Mouse (Mus musculus): ENCODE results near the gene Apbb2. TPM values are rescaled to one million over a fixed set of nuclear protein-coding genes. Genes with fewer than 3 reads are reported as not detected.

Apbb2 gene
- polyA plus RNA-seq, 1 experiment from 2014 or later: 126 TPM

DNA sequence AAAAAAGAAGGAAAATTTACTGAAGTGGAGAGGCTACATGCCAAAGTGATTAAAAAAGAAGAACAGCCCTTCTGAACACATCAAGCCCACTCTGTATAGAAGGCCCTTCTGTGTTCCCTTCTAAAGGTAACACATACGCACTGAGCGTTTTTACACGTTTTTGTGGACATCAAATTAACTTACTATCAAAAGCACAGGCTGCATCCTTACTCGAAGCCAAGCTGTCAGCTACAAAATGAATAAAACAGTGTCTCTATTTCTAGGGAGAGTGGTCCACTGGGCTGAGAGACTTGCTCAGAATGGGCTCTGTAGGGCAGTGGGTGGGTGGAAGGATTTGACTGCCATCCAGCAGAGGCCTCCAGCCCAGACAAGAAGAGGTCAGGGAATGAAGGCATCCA is 126.0 kb downstream of the Apbb2 start:
- no peak overlapping the region for H3K4me2 ChIP-seq
- peaks cover 54% of the 10 kb centered on the region for H3K4me1 ChIP-seq (replicated peaks)
- H3K27me3 ChIP-seq: no peaks in the 10 kb centered on the region
- no peak overlapping the region for H3K4me3 ChIP-seq
- H3K36me3 ChIP-seq: no peaks in the 10 kb centered on the region; the same call in 1 of the 2 replicates
- no peaks in the 10 kb centered on the region for H3K9me3 ChIP-seq
- H3K27ac ChIP-seq: peak overlapping the region; percentile 79
- no peak overlapping the region for H3K9ac ChIP-seq
- ATAC-seq (ENCODE audit: low FRiP score): no peak
- 64% methylated on average over 4 of the region's 4 CpGs for WGBS

DNA sequence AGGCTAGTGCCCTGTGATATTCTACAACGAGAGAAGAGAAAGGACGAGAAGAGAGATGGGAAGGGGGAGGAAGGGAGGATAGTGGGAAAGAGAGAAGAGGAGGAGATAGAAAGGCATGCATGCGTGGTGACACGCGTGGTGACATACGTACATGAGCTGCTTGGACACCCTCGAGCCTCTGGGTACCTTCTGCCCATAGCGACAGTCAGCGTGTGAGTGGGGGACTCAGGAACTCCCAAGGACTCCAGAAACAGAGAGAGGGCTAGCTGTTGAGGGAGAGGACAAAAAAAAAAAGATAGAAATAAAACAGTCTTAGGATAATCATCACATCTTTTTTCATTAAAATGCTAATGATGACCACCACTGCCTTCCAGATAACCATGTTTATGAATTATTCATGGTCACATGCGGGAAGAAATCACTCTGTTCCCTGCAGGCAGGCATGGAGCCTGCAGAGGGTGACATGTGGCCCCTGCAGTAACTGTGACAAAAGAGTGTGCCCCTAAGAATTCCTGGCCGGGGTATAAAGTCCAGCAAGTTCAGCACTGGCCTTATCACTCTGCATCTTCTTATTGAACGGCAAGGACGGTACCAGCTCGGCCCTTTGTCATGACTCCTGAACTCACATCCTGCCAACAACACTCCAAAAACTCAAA is 126.5 kb downstream of the Apbb2 start:
- peak; percentile 36; the same call in 1 of the 2 replicates for ATAC-seq (ENCODE audit: low FRiP score)
- Histone ChIP-seq H3K27me3 (no peaks in the 10 kb centered on the region), H3K4me1 (replicated peaks) (peaks cover 54% of the 10 kb centered on the region), H3K36me3 (no peaks in the 10 kb centered on the region; the same call in 1 of the 2 replicates), H3K4me2 (no peak overlapping the region), H3K27ac (peak overlapping the region; percentile 79), H3K9me3 (no peaks in the 10 kb centered on the region), H3K4me3 (no peak overlapping the region), H3K9ac (no peak overlapping the region)
- 44% methylated on average over 14 of the region's 14 CpGs for WGBS

DNA sequence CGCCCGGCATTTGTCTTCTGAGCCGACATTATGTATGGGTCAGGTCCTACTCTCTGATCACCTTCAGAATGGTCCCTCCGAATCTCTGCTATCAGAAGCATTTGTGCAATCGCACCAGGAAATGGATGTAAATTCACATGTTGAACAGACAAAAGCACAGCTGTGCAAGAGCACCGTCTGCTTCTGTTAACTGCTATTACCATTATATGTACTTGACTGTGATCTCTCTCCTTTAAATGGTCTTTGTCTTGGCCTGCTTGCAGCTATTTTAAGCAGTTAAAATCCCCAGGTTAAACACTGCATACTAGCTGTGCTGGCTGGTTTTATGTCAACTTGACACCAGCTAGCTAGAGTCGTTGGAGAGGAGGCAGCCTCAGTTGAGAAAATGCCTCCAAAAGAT is 132.6 kb downstream of the Apbb2 start:
- Histone ChIP-seq H3K4me1 (replicated peaks) (peaks cover 35% of the 10 kb centered on the region), H3K36me3 (no peaks in the 10 kb centered on the region; the same call in 1 of the 2 replicates), H3K27ac (peak overlapping the region; percentile 63), H3K27me3 (no peaks in the 10 kb centered on the region), H3K9me3 (no peaks in the 10 kb centered on the region), H3K4me3 (no peak overlapping the region), H3K9ac (no peak overlapping the region), H3K4me2 (no peak overlapping the region)
- ATAC-seq (ENCODE audit: low FRiP score): no peak
- WGBS: 57% methylated on average over 7 of the region's 7 CpGs

DNA sequence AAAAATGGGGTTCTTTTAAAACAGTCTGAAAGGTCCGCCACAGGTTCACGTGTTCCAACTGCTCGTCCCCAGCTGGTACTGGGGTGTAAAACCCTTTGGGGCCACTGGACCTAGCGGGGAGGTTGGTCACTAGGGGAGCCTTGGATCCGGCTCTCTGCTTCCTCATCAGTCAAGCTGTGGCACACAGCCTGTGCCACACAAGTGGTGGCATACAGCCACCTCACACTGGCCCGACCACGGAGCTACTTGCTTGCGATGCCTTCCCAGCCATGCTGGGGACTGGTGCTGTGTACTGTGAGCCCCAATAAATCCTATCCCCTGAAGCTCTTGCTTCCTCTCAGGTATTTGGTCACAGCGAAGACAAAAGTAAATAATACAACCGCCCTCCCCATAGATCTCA is 142.3 kb downstream of the Apbb2 start:
- H3K27ac ChIP-seq: no peak overlapping the region
- peaks cover 19% of the 10 kb centered on the region for H3K4me1 ChIP-seq (replicated peaks)
- WGBS: 88% methylated on average over 10 of the region's 10 CpGs
- no peak overlapping the region for H3K4me3 ChIP-seq
- peaks cover 4% of the 10 kb centered on the region for H3K36me3 ChIP-seq
- H3K9me3 ChIP-seq: no peaks in the 10 kb centered on the region
- ATAC-seq (ENCODE audit: low FRiP score): no peak
- H3K4me2 ChIP-seq: no peak overlapping the region
- no peak overlapping the region for H3K9ac ChIP-seq
- no peaks in the 10 kb centered on the region for H3K27me3 ChIP-seq

DNA sequence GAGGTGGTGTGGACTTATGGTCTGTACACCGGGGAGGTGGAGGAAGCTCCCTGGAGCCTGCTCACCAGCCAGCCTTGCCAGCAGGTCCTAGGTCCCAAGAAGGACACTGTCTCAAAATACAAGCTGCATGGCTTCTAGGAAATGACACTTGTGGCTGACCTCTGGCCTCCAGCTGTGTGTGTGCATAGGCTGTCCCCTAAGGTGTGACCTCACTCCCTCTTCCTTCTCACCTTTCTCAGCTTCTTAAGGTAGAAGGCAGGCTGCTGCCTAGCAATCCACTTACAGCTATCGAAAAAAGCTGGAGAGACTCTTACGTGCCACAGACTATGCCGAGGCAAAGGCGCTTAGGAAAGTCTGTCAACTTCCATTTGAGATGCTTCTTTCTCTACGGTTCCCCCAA is 142.8 kb downstream of the Apbb2 start:
- ATAC-seq (ENCODE audit: low FRiP score): no peak
- no peak overlapping the region for H3K27ac ChIP-seq
- WGBS: 94% methylated on average over 6 of the region's 6 CpGs
- H3K9me3 ChIP-seq: no peaks in the 10 kb centered on the region
- no peak overlapping the region for H3K4me2 ChIP-seq
- peaks cover 19% of the 10 kb centered on the region for H3K4me1 ChIP-seq (replicated peaks)
- peaks cover 4% of the 10 kb centered on the region for H3K36me3 ChIP-seq
- H3K4me3 ChIP-seq: no peak overlapping the region
- no peaks in the 10 kb centered on the region for H3K27me3 ChIP-seq
- no peak overlapping the region for H3K9ac ChIP-seq

GRCm38 (mm10) chr5:66474153-66474552 is 144.4 kb downstream of the Apbb2 start:
- Histone ChIP-seq H3K4me1 (replicated peaks) (peaks cover 19% of the 10 kb centered on the region), H3K36me3 (no peaks in the 10 kb centered on the region), H3K9ac (0 out of 2 replicates have a peak overlapping the region, but pooled peaks have one; percentile 19), H3K27me3 (no peaks in the 10 kb centered on the region), H3K4me3 (no peak overlapping the region), H3K27ac (peak overlapping the region; percentile 79), H3K4me2 (no peak overlapping the region), H3K9me3 (no peaks in the 10 kb centered on the region)
- 65% methylated on average over 11 of the region's 11 CpGs for WGBS
- no peak for ATAC-seq (ENCODE audit: low FRiP score)

DNA sequence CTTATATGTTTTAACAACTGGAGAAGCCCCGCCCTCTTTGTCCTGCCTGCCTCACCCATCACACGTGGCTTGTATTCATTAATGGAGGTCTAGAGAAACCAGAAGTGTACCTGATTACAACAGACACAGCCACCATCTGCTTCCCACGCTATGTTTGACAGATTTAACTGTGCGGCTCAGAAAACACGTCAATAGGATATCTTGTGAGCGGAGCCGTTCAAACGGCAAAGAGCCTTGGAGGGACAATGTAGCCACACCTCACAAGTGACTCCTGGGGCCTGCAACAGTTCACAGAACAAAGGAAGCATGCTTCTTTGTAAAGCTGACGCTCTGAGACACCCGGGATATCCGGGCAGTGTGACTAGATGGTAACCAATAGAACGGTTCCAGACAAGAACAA is 145.0 kb downstream of the Apbb2 start:
- Histone ChIP-seq H3K4me3 (no peak overlapping the region), H3K4me2 (0 out of 2 replicates have a peak overlapping the region, but pooled peaks have one; percentile 13), H3K27ac (peak overlapping the region; percentile 79), H3K4me1 (replicated peaks) (peaks cover 19% of the 10 kb centered on the region), H3K9me3 (no peaks in the 10 kb centered on the region), H3K27me3 (no peaks in the 10 kb centered on the region), H3K9ac (no peak overlapping the region), H3K36me3 (no peaks in the 10 kb centered on the region)
- 0 out of 2 replicates have a peak, but pooled peaks have one; percentile 65 for ATAC-seq (ENCODE audit: low FRiP score)
- WGBS: 18% methylated on average over 12 of the region's 12 CpGs

DNA sequence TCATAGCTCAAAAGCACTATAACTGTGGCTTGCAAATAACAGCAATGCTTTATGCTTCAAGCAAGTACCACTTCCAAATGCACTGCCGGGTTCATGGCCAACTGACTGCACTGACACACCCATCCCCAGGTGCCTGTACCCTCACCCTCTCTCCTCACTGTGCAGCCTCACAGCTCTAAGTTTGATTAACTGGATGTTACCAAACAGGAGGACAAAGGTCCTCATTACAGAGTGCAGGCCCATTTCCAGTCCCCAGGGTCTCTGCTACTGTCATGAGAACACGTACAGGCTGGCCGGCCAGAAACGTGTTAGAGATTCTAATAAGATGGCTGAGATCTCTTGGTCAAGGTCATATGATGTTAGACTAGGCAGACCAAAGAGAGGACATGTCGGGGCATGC is 147.7 kb downstream of the Apbb2 start:
- Histone ChIP-seq H3K4me1 (replicated peaks) (peaks cover 14% of the 10 kb centered on the region), H3K9ac (no peak overlapping the region), H3K4me2 (no peak overlapping the region), H3K4me3 (no peak overlapping the region), H3K27me3 (no peaks in the 10 kb centered on the region), H3K36me3 (no peaks in the 10 kb centered on the region), H3K27ac (no peak overlapping the region), H3K9me3 (no peaks in the 10 kb centered on the region)
- ATAC-seq (ENCODE audit: low FRiP score): no peak
- 90% methylated on average over 5 of the region's 5 CpGs for WGBS

- Histone ChIP-seq H3K9ac (no peak overlapping the region), H3K4me3 (no peak overlapping the region), H3K4me1 (replicated peaks) (peaks cover 20% of the 10 kb centered on the region), H3K4me2 (no peak overlapping the region), H3K27ac (no peak overlapping the region), H3K36me3 (no peaks in the 10 kb centered on the region), H3K27me3 (no peaks in the 10 kb centered on the region), H3K9me3 (no peaks in the 10 kb centered on the region)
- no peak for ATAC-seq (ENCODE audit: low FRiP score)
- WGBS: 89% methylated on average over 11 of the region's 11 CpGs
Measured at GRCm38 (mm10) chr5:66469685-66470084, 148.9 kb downstream of the Apbb2 start.

- H3K9ac ChIP-seq: no peak overlapping the region
- H3K4me2 ChIP-seq: no peak overlapping the region
- no peaks in the 10 kb centered on the region for H3K36me3 ChIP-seq
- H3K4me3 ChIP-seq: no peak overlapping the region
- no peaks in the 10 kb centered on the region for H3K27me3 ChIP-seq
- H3K4me1 ChIP-seq (replicated peaks): peaks cover 18% of the 10 kb centered on the region
- no peaks in the 10 kb centered on the region for H3K9me3 ChIP-seq
- no peak overlapping the region for H3K27ac ChIP-seq
- WGBS: 90% methylated on average over 4 of the region's 4 CpGs
- no peak for ATAC-seq (ENCODE audit: low FRiP score)
Measured at GRCm38 (mm10) chr5:66468331-66469001, 150.1 kb downstream of the Apbb2 start.

DNA sequence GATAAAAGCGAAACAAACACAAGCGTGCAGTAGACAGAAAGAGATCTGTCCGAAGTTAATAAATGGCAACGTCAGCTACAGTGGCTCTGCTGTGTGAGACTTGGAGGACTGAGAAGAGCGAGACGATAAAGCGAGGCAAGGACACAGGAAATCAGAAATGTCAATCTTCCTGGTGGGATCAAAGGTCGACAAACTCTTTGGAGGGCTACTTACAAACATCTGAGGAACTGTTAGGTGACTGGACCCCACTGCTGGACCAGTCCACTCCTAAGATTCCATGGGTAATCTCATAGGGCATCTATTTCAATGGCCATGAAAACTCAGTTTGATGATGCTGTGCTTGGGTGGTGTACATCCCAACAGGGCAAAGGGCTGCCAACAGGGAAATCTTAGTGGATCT is 155.9 kb downstream of the Apbb2 start:
- Histone ChIP-seq H3K4me3 (no peak overlapping the region), H3K4me1 (replicated peaks) (peaks cover 16% of the 10 kb centered on the region), H3K9me3 (no peaks in the 10 kb centered on the region), H3K36me3 (peaks cover 7% of the 10 kb centered on the region; the same call in 1 of the 2 replicates), H3K27ac (no peak overlapping the region), H3K4me2 (no peak overlapping the region), H3K9ac (no peak overlapping the region), H3K27me3 (no peaks in the 10 kb centered on the region)
- ATAC-seq (ENCODE audit: low FRiP score): no peak
- WGBS: 76% methylated on average over 8 of the region's 8 CpGs

DNA sequence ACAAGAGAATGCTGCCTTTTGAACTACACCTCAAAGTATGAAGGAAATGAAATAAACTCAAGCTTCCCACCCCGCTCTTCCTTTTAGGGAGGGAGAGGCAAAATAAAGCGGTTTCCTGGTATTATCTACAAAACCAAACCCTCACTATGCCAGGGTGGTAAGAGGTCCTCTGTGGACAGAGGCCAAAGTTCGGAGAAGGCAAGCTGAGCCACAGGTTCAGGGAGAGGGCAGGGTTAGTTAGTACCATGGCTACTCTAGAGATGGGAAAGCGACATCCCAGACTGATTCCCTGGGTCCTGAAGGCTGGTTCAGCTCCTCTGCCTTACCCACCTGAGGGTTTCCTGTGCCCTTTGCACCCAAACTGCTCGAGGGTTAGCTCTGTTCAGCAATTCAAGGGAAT is 159.7 kb downstream of the Apbb2 start:
- Histone ChIP-seq H3K27ac (no peak overlapping the region), H3K36me3 (peaks cover 7% of the 10 kb centered on the region; the same call in 1 of the 2 replicates), H3K27me3 (no peaks in the 10 kb centered on the region), H3K4me2 (no peak overlapping the region), H3K9me3 (no peaks in the 10 kb centered on the region), H3K4me3 (no peak overlapping the region), H3K4me1 (replicated peaks) (peaks cover 1% of the 10 kb centered on the region), H3K9ac (no peak overlapping the region)
- 84% methylated on average over 5 of the region's 5 CpGs for WGBS
- ATAC-seq (ENCODE audit: low FRiP score): no peak

DNA sequence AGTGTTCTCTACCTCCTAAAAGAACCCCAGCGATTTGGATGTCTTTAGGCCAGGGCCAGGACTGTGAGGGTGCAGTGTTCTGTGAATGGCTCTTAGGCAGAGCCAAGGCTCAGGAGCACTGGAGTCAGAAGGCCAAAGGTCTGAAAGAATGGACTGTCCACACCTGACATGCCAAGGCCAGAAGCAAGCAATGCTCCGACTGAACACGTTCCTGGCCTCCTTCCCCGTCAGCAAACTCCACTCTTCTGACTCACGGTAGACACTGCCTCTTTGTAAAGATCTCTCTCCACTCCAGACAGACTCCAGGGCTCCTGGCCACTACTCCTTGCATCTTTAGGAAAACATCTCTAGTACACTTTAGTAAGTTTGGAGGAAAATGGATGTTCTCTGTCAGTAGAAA is 163.3 kb downstream of the Apbb2 start:
- WGBS: 87% methylated on average over 5 of the region's 5 CpGs
- Histone ChIP-seq H3K4me3 (no peak overlapping the region), H3K36me3 (peaks cover 12% of the 10 kb centered on the region), H3K4me2 (no peak overlapping the region), H3K27me3 (no peaks in the 10 kb centered on the region), H3K4me1 (replicated peaks) (peaks cover 7% of the 10 kb centered on the region), H3K27ac (no peak overlapping the region), H3K9me3 (no peaks in the 10 kb centered on the region), H3K9ac (no peak overlapping the region)
- no peak for ATAC-seq (ENCODE audit: low FRiP score)

Measured in hindbrain, embryonic 13.5 days (tissue).